Mouse (Mus musculus) retina, adult 2 months (tissue): ENCODE data around the gene Vmn1r37.
"Not testable (repeated sequence)": the region's sequence is repeated elsewhere in the genome, so short reads cannot be mapped to it uniquely, and the experiment has no call there.

Experiments
- DNase-seq: peaks from one replicate; pipeline ENCODE4 v3.0.0-alpha.2; 2012; ENCODE audit warnings: low read depth, low spot score

The Vmn1r37 gene

GRCm38 (mm10) chr6:66729082-66729481 lies at the start of gene Vmn1r37:
Gene Vmn1r37, plus strand, starts transcription at chr6:66729382.
- not testable (repeated sequence) for DNase-seq

GRCm38 (mm10) chr6:66685806-66686205 lies 43.4 kb upstream of the Vmn1r37 start, which contains the start of gene Vmn1r35:
Gene Vmn1r35, minus strand, starts transcription at chr6:66685906.
- DNase-seq = no peak

- DNase-seq = no peak
Observed at GRCm38 (mm10) chr6:66708901-66709300, 20.3 kb upstream of the Vmn1r37 start.

- DNase-seq = no peak
Observed at GRCm38 (mm10) chr6:66713854-66714253, 15.3 kb upstream of the Vmn1r37 start.

- DNase-seq = not testable (repeated sequence)
Observed at GRCm38 (mm10) chr6:66719068-66719467, 10.1 kb upstream of the Vmn1r37 start, which contains the start of gene Vmn1r36. Gene Vmn1r36, minus strand, starts transcription at chr6:66719168.

GRCm38 (mm10) chr6:66782527-66782926 lies 53.3 kb downstream of the Vmn1r37 start, which contains the start of gene Vmn1r38:
Gene Vmn1r38, minus strand, starts transcription at chr6:66782627.
- not testable (repeated sequence) for DNase-seq
